ENCODE assay signal across 2 mouse cellular contexts in the genomic region with DNA sequence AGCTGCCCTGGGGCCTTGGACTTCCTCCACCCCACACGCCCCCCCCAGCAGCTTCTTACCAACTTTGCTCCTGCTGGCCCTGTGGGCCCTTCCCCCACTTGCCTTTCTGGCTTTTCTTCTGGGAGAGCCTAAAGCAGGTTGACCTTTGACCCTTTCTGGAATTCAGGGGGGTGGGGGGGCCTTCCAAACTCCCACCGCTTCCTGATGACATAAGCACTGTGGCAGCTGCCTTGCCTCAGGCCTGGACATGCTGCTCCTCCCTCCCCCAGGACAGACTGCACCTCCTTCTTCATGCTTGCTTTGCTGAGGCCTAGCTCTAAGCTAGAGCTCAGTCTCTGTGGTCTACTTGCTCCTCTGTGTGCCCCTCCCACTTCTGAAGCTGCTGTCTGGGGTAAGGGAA.
A peak's percentile ranks its signal among the peaks of the same experiment; 100 is the strongest.
TF ChIP-seq lines count a peak whose summit lies in the region.

No protein-coding gene starts in this region.

TF ChIP-seq in CH12.LX, 34 proteins besides CTCF, POLR2A, EP300 and RAD21:
- TF ChIP-seq KAT2A (IDR thresholded peaks at IDR 0.05; ENCODE audit: insufficient replicate concordance, low read length) (no peak), MEF2A (IDR thresholded peaks at IDR 0.05; ENCODE audit: borderline replicate concordance, low read depth, low read length) (no peak), POLR2AphosphoS2 (IDR thresholded peaks at IDR 0.05; ENCODE audit: low read depth, low read length) (no peak)

TF ChIP-seq in ES-E14, 5 proteins besides CTCF, POLR2A, EP300 and RAD21:
- TF ChIP-seq CHD2 (IDR thresholded peaks at IDR 0.05; ENCODE audit: low read depth, low read length) (peak; percentile 85), ZC3H11A (IDR thresholded peaks at IDR 0.05; ENCODE audit: borderline replicate concordance, low read depth, low read length) (no peak)
